Mouse (Mus musculus) layer of hippocampus, postnatal 25 days (tissue): ENCODE data around the gene Tekt1. TPM values are rescaled to one million over a fixed set of nuclear protein-coding genes. Genes with fewer than 3 reads are reported as not detected.
A peak's percentile ranks its signal among the peaks of the same experiment; 100 is the strongest.

Experiments
- DNase-seq, 2 experiments: peaks; one replicate each; pipeline ENCODE4 v3.0.0; 2022; ENCODE audit warnings: mixed read lengths in 2 of 2, low spot score in 1 of 2; ENCODE audit errors: extremely low spot score in 1 of 2
- total RNA-seq, 2 experiments: library from RNA; stranded (reverse); gene quantifications; 2 replicates each; pipeline ENCODE4 v1.2.3; 2021

Tekt1 gene
- total RNA-seq, result 1 to 10 TPM; 2.7 to 3.1 TPM

GRCm38 (mm10) chr11:72362347-72362741, at the start of gene Tekt1:
Tekt1 (minus strand) TSS chr11:72362442.
- no peak for DNase-seq

GRCm38 (mm10) chr11:72411945-72412344, 49.7 kb upstream of the Tekt1 start:
- no peak for DNase-seq

GRCm38 (mm10) chr11:72411093-72411921, 49.1 kb upstream of the Tekt1 start, which contains the start of gene Smtnl2:
Smtnl2 (minus strand) TSS chr11:72411713.
- peak in 1 of 2 experiments; percentile 24 for DNase-seq

- no peak for DNase-seq
These were observed 48.4 kb upstream of the Tekt1 start for GRCm38 (mm10) chr11:72410521-72411092.

- no peak for DNase-seq
These were observed 47.6 kb upstream of the Tekt1 start for GRCm38 (mm10) chr11:72409649-72410385.

GRCm38 (mm10) chr11:72408451-72409170, 46.4 kb upstream of the Tekt1 start:
- DNase-seq, result no peak

- DNase-seq, result no peak
These were observed 45.3 kb upstream of the Tekt1 start for GRCm38 (mm10) chr11:72407574-72407973.

- no peak for DNase-seq
These were observed 44.8 kb upstream of the Tekt1 start for GRCm38 (mm10) chr11:72407081-72407480.

GRCm38 (mm10) chr11:72406079-72406675, 43.9 kb upstream of the Tekt1 start:
- DNase-seq, result no peak

GRCm38 (mm10) chr11:72405532-72405931, 43.3 kb upstream of the Tekt1 start:
- no peak for DNase-seq

GRCm38 (mm10) chr11:72402969-72403368, 40.7 kb upstream of the Tekt1 start:
- no peak for DNase-seq

- DNase-seq, result no peak
These were observed 39.8 kb upstream of the Tekt1 start for GRCm38 (mm10) chr11:72402017-72402416.

- DNase-seq, result no peak
These were observed 38.8 kb upstream of the Tekt1 start for GRCm38 (mm10) chr11:72401068-72401467.

- DNase-seq, result no peak
These were observed 35.7 kb upstream of the Tekt1 start for GRCm38 (mm10) chr11:72397811-72398525.

- DNase-seq, result peak; percentile 14 to 48
These were observed 34.8 kb upstream of the Tekt1 start for GRCm38 (mm10) chr11:72397072-72397471.

- no peak for DNase-seq
These were observed 34.4 kb upstream of the Tekt1 start for GRCm38 (mm10) chr11:72396621-72397020.

GRCm38 (mm10) chr11:72395652-72396051, 33.4 kb upstream of the Tekt1 start:
- DNase-seq, result no peak

- DNase-seq, result no peak
These were observed 32.5 kb upstream of the Tekt1 start for GRCm38 (mm10) chr11:72394694-72395093.

- no peak for DNase-seq
These were observed 31.4 kb upstream of the Tekt1 start for GRCm38 (mm10) chr11:72393669-72394068.
